Mouse (Mus musculus) left cerebral cortex, postnatal 4 days (tissue): Measurements from ENCODE around the gene Itgav. TPM values are rescaled to one million over a fixed set of nuclear protein-coding genes. Genes with fewer than 3 reads are reported as not detected.

Experiments
- DNase-seq: peaks from one replicate; pipeline ENCODE4 v3.0.0-alpha.2; 2022
- intact Hi-C: fragments of 180-260 bp; cut with DNase I; formaldehyde crosslinking; loops from one replicate; pipeline ENCODE4 v1.15.1; 2025
- total RNA-seq, 2 experiments: library from RNA; stranded (reverse); gene quantifications; 2 replicates each; pipeline ENCODE4 v1.2.3; 2021

Itgav gene
- total RNA-seq, 2 experiments from 2014 or later, result 29.7 to 30.6 TPM

DNA sequence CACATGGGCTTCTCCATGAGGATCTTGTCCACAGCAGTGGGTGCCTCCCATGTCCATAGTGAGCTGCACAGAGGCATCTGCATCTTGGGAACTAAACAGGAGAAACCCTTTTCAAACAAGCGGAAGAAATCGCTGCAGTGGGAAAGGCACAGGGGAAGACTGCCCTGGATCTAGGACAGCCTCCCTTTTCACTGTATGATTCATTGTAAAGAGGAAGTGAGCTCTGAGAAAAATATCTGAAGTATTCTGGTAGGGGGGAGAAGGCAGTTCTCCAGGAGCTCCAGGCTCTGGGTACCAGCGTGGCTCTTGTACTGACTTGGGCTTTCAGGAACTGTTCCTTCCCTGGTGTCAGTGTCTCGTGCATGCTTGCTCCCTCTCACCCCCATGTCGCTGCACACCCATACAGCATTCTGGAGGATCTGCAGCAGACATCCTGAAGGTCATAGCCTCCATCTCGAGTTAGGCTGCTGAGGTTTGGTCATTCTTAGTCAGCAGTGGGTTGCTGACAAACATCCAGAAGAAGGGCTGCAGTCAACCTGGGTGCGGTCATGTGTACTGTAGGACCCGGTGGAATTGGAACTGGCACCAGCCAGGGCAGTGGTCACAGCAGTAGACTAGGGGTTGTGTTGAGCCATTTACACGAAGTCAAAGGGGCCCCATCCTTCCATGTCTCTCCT, 20.2 kb downstream of the Itgav start:
- DNase-seq, result no peak
- intact Hi-C loops, result no loop called here

DNA sequence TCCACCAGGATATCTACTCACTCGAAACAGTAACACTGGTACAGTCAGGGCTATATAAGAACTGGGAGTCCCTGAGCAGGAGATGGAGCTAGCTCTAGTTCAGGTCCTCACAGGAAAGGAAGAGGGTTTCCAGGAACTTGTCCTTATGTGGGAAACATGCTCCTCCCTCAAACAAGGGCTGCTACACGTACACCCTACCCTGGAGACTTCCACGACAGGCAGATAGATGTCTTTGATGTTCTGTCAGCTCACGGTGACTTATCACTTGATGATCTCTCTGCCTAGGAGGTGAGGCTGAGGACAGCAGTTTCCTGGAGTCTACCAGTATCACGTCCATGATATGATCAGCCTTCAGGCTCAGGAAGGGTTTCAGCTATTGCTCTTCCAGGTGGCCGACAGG, 21.1 kb downstream of the Itgav start:
- no peak for DNase-seq
- intact Hi-C loops, result no loop called here

DNA sequence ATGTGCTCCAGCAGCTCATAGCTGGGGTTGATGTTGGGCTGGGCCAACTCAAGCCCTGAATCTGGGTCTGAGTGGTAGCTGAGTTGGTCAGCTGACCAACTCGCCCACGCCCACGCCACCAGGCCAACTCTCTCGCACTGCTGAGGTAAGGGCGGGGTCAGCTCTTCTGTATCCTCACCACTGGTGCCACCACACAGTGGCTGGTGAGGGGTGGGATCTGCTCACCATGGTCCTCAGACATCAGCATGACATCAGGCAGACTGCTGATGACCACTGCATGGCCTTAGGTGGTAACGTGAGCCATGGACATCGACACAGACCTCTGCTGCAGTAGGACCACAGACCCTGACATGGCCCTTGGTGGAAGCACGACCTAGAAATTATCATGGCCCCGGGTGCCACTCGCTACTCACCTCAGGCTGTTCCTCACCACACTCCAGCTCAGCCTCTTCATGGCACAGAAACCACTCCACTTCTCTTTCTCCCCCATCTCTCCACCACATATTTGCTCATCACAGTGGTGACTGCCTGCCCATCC, 24.5 kb downstream of the Itgav start:
- intact Hi-C loops, result no loop called here
- no peak for DNase-seq

DNA sequence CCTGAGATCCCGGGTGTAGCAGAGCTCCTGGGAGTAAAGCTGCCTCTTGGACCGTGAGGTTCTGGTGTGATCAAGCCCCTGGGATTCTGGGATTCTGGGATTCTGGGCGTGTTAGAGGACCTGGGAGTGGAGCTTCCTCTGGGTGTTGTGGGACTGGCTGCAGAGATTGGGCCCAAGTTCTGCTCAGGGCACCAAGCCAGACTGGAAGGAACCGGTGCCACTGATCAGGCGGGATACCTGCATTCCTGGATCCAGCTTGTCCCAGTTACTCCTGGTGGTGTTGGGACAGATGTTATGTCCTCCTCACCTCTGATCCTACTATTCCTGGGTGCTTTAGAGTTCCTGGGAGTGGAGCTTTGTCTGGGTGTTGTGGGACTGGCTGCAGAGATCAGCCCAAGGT, 28.8 kb downstream of the Itgav start:
- intact Hi-C loops, result no loop called here
- DNase-seq, result no peak

DNA sequence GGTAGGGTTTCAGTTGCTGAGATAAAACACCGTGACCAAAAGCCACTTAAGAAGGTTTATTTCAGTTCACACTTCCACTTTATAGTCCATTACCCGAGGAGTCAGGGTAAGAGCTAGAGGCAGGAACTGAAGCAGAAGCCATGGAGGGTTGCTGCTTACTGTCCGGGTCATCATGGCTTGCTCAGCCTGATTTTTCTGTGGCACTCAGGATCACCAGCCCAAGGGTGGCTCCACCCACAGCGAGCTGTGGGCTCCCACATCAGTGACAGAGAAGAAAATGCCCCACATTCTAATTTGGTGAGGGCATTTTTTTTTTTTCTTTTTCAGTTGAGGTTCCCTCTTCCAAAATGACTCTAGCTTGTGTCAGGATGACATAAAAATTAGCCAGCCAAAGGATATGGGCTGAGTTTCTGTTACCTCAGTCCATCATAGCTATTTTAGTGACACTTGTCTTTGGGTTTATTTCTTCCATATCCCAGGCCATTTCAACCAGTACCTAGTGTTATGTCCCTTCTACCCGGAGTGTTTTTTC, 30.2 kb downstream of the Itgav start:
- no peak for DNase-seq
- intact Hi-C loops, result no loop called here

DNA sequence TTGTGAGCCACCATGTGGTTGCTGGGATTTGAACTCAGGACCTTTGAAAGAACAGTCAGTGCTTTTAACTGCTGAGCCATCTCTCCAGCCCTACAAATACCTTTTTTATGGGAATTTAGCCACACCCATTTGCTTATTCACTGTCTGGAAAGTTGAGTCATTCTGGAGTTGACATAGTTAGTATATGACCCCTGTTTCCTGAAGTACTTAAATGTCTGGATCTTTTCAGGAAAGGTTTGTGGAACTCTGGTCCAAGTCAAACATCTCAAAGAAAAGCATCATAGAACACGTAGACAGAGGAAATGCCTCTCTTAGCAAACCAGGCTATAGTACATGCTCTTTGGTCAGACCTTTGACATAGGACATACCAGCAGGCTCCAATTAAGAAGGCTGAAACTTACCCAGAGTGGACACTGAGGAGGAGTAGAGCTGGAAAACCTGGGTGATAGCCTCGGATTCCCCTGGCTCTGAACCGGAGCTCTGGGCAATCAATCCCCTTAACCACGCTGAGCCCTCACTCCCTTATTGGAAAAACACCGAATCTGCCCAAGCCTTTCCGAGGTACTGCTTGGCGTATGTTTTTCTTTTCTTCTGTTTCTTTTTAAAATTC, 34.5 kb downstream of the Itgav start:
- DNase-seq, result no peak
- intact Hi-C loops, result no loop called here

DNA sequence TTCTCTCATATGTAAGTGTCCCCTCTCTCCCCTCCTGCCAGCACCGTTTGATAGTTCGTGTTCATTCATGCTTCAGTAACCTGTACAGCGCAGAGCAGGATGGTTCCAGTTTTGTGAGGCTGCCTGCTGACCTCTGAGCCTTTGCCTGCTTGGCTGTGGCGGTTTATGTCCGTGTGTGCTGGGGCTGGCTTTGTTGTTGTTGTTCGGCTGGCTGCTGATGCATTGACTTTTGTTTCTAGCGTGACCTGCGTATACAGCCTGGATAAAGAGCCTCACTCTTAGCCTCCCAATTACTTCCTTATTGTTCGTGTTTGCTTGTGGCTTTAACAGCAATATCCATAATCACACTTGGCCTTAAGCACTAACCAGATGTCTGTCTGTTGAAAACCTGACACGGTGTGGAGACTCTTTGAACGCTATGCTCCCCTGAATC, 35.0 kb downstream of the Itgav start:
- peak; percentile 41 for DNase-seq
- intact Hi-C loops, result no loop called here

DNA sequence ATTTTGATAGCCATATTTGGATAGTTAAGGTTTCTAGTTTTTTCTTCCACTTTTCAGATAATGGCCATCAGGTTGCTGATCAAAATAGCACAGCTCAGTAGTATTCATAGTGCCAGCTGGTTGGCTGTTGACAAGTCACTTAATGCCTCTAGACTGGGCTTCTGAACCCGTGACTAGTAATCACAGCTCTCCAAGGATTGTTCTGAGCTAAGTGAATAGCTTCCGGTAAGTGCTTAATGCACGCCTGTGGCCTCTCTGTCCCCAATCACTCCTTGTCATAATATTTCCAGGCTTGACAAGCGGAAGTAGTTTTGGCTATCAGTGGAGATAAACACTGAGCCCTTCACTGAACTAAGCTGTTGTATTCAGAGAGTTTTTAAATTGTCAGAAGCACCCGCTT, 35.5 kb downstream of the Itgav start:
- intact Hi-C loops, result no loop called here
- DNase-seq, result peak; percentile 6

DNA sequence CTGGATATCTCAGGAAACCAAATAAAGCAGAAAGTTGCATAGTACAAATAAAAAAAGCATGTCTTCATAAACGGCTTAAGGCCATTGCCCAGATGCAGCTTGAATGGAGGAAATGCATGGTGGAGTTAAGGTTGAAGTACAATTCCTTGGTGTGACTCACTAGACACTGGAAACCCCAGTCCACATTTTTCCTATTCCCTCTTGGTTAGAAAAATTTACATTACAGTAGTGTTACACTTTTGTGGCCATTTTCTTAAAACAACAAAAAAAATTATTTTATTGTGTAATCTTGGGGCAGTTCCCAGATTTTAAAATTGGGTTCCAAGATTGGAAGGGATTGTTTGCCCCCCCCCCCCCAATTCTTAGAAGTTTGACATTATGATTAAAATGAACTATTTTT, 35.9 kb downstream of the Itgav start:
- DNase-seq, result no peak
- intact Hi-C loops, result no loop called here

DNA sequence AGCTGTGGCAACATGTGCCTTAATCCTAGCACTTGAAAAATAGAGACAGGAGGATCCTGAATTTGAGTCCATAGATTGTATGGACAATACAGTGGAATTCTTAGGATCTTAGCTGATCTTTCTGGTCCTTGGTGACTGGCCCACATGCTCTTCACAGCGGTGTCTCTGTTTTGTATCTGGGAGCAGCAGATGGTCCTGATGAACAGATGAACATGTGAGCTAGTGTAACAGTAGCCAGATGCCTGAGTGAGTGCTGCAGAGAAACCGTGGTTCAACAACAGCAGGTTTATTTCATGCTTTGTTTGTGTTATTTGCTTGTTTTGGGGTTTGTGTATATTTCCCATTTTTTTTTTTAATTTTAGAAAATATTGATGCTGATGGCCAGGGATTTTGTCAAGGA, 37.3 kb downstream of the Itgav start:
- intact Hi-C loops, result no loop called here
- DNase-seq, result peak; percentile 55

DNA sequence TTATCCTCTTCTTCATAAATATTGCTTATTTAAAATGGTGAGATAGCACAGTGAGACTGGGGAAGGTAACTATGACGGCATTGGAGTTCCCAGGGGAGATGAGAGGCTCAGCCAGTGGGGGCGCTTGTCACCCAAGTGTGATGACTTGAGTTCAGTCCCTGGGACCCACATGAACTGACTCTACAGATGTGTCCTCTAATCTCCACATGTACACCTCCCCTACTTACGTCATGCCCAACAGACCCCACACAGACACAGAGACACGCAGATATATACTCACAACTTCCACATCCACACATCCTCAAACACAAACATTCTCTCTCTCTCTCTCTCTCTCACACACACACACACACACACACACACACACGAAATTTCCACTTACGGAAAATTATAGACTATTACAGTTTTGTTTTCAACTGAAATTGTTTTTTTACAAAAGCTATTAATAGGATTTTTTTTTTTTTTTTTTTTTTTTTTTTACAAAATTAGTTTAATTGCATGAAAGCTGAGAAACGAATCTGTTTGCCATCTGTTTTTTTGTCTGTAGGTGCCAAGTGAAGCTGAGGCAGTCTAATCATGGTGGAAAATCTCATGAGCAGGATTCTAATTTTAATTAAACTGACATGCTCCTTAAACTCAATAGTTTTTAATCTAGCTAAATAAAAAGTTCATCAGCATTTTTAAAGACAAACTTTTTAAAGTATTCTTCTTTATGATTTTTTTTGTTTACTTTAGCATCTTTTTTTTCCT, 38.1 kb downstream of the Itgav start:
- peak; percentile 48 for DNase-seq
- intact Hi-C loops, result no loop called here

DNA sequence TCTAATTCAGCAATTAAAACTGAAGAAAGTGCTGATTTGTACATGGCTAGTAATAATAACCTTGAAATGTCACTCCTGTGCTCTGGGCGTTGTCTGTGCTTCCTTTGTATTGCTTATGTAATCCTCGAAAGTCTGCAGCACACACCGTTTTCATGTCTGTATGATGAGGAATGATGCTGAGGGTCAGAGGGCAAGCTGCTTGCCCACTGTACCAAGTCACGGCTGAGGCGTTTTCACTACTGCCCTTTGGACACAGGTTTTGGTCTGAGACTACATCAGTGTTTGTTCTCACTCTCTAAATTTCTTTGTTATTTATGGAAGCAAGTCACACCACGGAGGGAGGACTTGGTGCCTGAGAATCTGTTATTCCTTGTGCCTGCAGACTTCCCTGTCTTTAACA, 41.9 kb downstream of the Itgav start:
- no peak for DNase-seq
- intact Hi-C loops, result no loop called here

DNA sequence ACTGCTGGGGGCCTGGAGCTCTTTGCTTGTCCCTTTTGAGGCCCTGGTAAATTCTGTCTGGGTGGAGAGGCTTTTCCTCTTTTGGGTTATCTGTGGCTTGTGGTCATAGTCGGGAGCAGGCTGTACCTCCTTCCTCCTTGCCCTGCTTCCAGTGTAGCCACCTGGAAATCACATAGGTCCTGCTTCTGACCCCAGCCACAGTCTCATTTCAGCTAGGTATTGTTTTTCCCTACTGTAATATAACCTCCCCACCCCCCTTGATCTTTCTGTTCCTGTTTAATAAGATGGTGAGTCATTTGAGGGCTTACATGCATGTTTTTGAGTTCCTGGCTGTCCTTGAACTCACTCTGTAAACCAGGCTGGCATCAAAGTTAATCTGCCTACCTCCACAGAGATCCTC, 42.7 kb downstream of the Itgav start:
- intact Hi-C loops, result no loop called here
- DNase-seq, result no peak

DNA sequence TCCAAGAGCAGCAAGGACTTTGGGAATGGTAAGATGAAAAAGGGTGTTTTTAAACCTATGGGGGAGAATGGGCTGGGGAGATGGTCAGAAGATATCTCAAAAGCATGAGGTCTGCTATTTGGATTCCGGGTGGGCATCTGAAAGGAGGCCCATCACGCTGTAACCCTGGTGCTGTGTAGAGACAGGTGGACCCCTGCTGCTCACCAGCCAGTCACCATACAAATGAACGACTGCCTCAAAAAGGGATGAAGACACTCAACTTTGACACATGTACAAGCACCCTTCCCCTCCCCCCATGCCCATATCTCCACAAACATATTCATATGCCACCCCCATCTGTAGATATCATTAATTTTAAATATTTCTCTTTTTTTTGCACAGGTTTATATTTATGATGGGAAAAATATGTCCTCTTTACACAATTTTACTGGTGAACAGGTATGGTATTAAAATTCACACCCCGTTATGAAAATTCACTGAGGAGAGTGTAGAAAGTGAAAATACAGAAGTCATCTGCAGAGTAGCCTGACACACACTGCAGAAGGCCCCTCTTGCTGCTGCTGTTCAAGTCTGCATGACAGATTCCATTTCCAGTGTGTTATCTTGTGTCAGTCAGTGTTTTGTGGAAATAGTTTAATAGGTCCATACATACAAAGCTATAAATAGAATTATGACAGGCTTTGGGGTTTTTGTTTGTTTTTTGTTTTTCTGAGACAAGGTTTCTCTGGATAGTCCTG, 44.3 kb downstream of the Itgav start:
- intact Hi-C loops, result no loop called here
- no peak for DNase-seq

DNA sequence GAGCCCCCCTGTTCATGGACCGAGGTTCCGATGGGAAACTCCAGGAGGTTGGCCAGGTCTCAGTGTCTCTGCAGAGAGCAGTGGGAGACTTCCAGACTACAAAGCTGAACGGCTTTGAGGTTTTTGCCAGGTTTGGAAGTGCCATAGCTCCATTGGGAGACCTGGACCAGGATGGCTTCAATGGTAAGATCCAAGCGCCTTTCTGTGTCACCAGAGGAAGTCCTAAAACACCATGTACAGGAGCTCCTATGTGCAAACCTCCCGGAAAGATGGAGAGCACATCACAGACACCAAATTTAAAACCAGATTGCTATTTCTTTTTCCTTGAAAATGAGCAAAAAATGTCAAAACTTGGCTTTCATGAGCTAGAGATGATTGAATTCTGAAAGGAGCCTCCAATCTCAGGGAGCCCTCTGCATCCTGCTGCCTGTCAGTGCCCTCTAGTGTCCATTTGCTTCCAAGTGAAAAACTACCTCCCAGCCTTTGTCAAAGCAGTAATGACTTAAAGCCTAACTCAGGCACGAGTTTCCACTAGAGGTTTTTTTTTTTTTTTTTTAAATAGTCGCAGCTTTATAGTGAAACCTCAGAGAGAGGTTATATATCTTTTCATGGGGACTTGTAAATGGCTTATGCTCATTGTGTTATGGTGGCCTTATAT, 47.1 kb downstream of the Itgav start:
- intact Hi-C loops, result loop anchor here (5.0 kb wide), 1 partner anchor 104 kb away; no protein-coding TSS in a partner anchor
- DNase-seq, result peak; percentile 49

DNA sequence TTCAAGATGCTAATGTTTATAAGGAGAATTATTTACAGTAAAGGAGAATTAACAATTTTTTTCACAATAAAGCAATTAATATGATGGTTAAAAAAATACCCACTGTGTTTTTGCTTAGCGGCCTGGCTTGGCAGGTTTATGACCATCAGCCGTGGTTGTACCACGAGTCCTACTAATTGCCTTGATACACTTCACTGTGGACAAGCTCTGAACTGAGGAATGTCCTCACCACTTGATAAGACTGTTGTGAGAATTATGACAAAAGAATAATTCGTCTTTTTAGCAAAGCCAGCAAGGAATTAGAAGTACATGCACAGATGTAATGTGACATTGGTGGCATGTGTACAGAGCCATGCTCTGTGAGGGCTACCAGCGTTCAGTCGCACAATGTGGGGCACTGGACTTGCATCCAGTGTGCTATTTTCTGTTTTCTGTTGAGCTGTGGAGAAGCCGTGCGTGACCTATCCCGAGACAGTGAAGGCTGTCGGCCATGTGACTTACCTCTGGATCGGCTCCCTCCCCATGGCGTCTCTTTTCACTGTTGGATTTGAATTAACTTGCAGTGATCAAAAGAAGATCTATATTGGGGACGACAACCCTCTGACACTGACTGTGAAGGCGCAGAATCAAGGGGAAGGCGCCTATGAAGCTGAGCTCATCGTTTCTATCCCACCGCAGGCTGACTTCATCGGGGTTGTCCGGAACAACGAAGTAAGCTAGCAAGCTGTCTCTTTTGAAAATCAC, 67.3 kb downstream of the Itgav start:
- no peak for DNase-seq
- intact Hi-C loops, result no loop called here

DNA sequence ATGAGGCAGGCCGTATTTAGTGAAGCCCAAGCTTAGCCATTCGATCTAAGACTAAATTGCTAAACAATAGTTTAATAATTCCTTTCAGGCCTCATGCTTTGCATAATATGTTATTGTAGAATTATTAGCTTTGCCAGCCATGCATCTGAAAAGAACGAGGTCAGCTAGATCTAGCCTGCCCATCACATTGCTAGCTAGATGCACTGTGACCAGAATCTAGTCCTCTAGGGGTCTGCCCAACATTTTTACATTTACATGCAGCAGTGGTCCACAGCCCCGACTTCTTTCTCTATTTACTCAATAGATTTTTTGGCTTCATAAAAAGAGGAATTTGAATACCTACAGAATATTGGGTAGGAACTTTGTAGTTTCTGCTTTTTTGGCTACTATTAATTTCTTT, 67.9 kb downstream of the Itgav start:
- DNase-seq, result no peak
- intact Hi-C loops, result no loop called here

DNA sequence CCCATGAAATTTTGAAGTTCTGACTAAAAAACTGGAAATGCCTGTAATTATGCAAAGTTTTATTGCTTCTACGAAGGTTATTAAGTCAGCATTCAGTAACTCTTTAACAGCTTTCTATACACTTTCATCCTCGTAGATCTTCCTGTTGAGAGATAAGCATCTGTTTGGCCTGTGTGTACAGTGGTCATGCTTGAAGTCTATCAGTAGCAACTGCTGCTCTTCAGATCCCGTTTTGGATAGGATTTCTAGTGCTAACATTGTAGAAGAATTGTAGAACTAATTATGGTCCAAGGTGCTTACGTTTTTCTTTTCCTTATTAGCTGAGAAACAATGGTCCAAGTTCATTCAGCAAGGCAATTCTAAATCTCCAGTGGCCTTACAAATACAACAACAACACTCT, 71.6 kb downstream of the Itgav start:
- intact Hi-C loops, result no loop called here
- no peak for DNase-seq

DNA sequence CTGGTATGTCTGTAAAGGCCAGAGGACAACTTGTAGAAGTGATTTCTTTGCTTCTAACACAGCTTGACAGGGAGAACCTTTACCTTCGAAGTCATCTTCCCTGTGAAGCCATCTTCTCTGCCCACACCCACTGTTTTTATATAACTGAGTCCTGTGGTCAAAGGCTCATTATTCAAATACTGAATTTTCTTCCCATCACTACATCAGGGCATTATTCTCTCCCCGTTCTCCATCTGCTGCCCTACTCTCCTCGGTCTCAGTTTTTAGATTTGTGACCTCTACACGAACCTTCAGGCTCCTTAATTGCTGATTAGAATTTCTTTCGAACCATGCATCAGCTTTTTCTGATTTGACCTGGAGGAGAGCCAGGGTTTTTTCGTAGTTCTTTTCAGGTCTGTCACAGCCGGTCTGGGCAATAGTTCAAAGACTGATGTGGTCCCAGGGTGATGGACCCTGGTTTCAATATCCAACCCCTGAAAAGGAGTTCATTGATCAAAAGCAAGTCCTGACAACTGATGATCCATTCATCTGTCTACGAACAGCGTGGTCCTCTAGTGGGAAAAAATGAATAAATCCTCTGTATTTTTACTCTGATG, 73.8 kb downstream of the Itgav start:
- DNase-seq, result no peak

More for the DNA sequence above, 73.8 kb downstream of the Itgav start:
- intact Hi-C loops, result no loop called here
